Mouse (Mus musculus) B cell, adult 2 months (primary cell): ENCODE measurements at regions not wholly inside any gene's neighbourhood (a gene's known extent, or its start where the extent isn't known, plus 50 kb on each side); places are given as distances from the start of the nearest gene placed in this dataset.
A peak's percentile ranks its signal among the peaks of the same experiment; 100 is the strongest.
"Not testable (repeated sequence)": the region's sequence is repeated elsewhere in the genome, so short reads cannot be mapped to it uniquely, and the experiment has no call there.

Source experiments
- DNase-seq, 2 experiments: peaks; one replicate each; pipeline ENCODE4 v3.0.0; 2022

GRCm38 (mm10) chr14:104208040-104208816, 259.6 kb downstream of the Pou4f1 start:
- DNase-seq = no peak

- no peak for DNase-seq
Observed at GRCm38 (mm10) chr14:104206602-104207001, 261.2 kb downstream of the Pou4f1 start.

- no peak for DNase-seq
Observed at GRCm38 (mm10) chr14:104203239-104203986, 264.4 kb downstream of the Pou4f1 start.

GRCm38 (mm10) chr14:104193198-104193597, 274.6 kb downstream of the Pou4f1 start:
- DNase-seq = no peak

GRCm38 (mm10) chr14:104175122-104175521, 292.7 kb downstream of the Pou4f1 start:
- no peak for DNase-seq

GRCm38 (mm10) chr14:104146841-104147240, 302.6 kb upstream of the Ednrb start:
- DNase-seq = no peak

GRCm38 (mm10) chr14:104145395-104145794, 301.2 kb upstream of the Ednrb start:
- DNase-seq = no peak

GRCm38 (mm10) chr14:104114986-104115951, 271.1 kb upstream of the Ednrb start:
- DNase-seq = no peak

- DNase-seq = no peak
Observed at GRCm38 (mm10) chr14:104114182-104114581, 270.0 kb upstream of the Ednrb start.

- no peak for DNase-seq
Observed at GRCm38 (mm10) chr14:104113448-104113847, 269.2 kb upstream of the Ednrb start.

GRCm38 (mm10) chr14:104086381-104086780, 242.2 kb upstream of the Ednrb start:
- no peak for DNase-seq

GRCm38 (mm10) chr14:104064199-104064598, 220.0 kb upstream of the Ednrb start:
- DNase-seq = not testable (repeated sequence)

- no peak for DNase-seq
Observed at GRCm38 (mm10) chr14:104053697-104054096, 209.5 kb upstream of the Ednrb start.

- DNase-seq = peak; percentile 31 to 44
Observed at GRCm38 (mm10) chr14:104038628-104039325, 194.6 kb upstream of the Ednrb start.

GRCm38 (mm10) chr14:104033606-104034005, 189.4 kb upstream of the Ednrb start:
- DNase-seq = no peak

- no peak for DNase-seq
Observed at GRCm38 (mm10) chr14:104030784-104031470, 186.7 kb upstream of the Ednrb start.

GRCm38 (mm10) chr14:104029668-104030530, 185.7 kb upstream of the Ednrb start:
- no peak for DNase-seq

- DNase-seq = no peak
Observed at GRCm38 (mm10) chr14:104027900-104028285, 183.7 kb upstream of the Ednrb start.

- DNase-seq = peak; percentile 38 to 41
Observed at GRCm38 (mm10) chr14:104027077-104027899, 183.1 kb upstream of the Ednrb start.

- DNase-seq = no peak
Observed at GRCm38 (mm10) chr14:104008538-104008937, 164.3 kb upstream of the Ednrb start.
